Mouse (Mus musculus): ENCODE results near the gene C1qtnf5.

- TF ChIP-seq CTCF (IDR thresholded peaks at IDR 0.05; ENCODE audit: low read depth, low read length), result peak; percentile 56
- no peak for TF ChIP-seq POLR2A (IDR thresholded peaks at IDR 0.05; ENCODE audit: insufficient read depth, low read length)
These were observed 32.4 kb upstream of the C1qtnf5 start for GRCm38 (mm10) chr9:44074395-44075275.

Data from ES-Bruce4 (cell line).